Mouse (Mus musculus) liver (tissue): ENCODE results near the gene Olfr811.

ENCODE experiments used
- DNase-seq: peaks from one replicate; pipeline ENCODE4 v3.0.0-alpha.2; 2020; ENCODE audit warnings: mixed read lengths

Olfr811 gene

DNA sequence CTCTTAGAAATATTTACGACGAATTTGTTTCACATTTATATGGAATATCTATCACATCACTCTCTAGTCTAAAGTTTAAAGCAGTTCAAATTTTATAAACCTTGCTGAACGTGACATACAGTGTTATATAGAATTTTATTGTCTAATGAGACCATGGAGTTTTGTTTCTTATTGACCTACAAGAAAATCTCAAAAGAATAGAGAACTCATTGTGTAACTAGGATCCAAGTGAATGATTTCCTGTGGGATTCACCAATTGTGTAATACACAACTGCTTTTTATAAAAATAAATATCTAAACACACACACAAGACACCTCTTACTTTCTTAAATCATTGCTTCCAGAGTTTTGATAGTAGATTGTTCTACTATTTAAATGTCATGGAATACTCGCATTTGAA, at the start of gene Olfr811:
Olfr811 (minus strand) TSS at position 101 of the 400 bp plus-strand sequence.
- no peak for DNase-seq

DNA sequence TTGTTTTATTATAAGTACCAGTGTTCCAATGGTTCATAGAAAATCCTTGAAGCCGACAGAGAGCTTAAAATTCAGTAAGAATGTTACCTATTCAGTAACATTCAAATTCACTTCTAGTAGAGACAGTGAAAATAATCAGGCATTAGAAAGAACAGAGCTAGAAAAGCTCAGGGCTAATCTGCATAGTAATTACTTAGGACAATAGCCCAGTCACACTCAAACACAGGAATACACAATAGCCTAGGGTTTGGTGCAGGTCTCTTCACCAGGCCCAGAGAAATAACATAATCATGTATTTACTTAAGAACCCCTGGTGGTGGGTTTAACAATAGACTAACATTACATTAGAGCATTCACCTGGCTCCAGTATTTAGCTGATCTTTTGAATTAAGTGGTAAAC, 43.1 kb upstream of the Olfr811 start:
- no peak for DNase-seq

DNA sequence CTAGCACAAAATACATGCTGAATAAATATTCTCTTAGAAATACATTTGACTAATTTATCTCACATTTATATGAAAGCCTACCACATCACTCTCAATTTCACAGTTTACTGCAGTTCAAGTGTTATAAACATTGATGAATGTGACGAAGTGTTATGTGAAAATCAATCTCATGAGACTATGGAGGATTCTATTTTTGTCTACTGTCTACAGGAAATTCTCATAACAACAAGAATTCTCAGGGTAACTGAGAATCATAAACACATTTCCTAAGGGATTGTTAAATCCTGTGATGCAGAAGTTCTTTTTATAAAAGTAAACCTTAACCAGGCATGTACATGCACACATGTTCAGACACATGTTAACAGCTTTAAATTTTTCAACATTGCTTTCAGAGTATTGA, 41.8 kb upstream of the Olfr811 start, which contains the start of gene Olfr812:
Olfr812 (minus strand) TSS at position 101 of the 400 bp plus-strand sequence.
- no peak for DNase-seq

DNA sequence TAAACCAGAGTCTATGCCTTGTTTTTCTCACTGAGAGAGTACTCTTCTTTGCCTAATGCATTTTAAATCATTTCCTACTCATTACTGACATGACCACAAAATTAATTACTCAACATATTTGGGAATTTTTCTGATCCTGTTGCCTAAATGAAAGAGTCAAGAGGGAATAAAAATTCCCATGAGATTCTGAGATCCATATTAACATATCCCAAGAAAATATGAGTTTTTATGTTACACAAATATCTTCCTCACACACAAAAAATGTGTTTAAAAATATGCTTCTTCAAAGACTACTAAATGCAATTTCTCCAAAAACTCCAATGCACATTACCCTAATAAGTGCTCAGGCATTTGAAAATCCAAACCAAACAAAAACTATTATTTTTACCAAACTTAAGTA, 9.4 kb downstream of the Olfr811 start, which contains the start of gene Olfr810:
Olfr810 (minus strand) TSS at position 101 of the 400 bp plus-strand sequence.
- DNase-seq = no peak

DNA sequence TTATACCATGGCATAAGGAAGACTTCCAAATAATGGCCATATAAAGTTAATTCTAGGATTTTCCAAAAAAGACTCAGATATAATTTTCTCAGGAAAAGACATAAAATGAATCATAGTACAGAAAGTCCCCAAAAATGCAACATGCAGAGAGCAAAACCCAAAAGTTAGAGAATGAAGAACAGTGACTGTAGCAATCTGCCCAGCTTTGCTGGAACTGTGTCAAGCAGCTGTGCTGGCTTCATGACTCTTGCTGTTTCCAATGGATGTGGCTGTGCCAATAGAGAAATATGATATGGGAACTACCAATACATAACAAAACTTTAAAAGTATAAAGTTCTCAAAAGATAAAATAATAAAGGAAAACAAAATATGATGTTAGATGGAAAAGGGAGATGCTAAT, 26.1 kb downstream of the Olfr811 start:
- DNase-seq = no peak

DNA sequence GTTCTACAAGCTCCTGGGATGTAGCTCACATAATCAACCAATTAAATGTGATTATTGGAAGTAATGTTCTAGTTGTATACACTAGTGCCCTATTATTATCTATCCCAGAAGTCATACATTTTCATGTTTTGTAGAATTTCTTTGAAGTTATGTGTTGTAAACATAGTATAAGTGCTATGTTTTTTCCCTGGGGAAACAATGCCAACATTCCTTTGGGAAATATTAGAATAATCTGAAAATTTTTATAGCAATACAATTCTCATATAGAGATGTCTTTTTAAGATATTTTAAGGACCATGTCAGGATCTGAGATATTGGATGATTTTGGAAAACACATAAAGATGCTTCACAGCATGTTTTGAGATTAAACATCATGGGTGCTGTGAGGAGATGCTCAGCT, 29.9 kb downstream of the Olfr811 start, which contains the start of gene Olfr809:
Olfr809 (plus strand) TSS at position 301 of the 400 bp plus-strand sequence.
- DNase-seq = no peak

DNA sequence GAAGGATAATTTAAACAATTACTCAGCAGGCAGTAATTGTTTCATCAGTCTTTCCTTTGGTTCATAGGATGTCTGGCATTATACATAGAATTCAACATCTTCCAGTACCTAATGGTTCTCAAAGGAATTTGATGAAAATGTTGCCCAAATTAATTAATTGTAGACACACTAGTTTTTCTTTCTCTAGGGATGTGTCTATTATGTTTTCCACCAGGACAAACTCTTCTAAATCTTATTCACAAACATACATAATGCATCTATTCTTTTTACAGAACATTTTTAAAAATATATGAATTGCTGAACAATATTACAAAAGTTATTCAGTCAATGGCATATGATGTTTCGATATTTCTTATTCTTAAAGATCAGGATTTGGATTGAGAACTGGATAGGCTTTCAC, 39.0 kb downstream of the Olfr811 start, which contains the start of gene Olfr808:
Olfr808 (plus strand) TSS at position 301 of the 400 bp plus-strand sequence.
- DNase-seq = no peak

DNA sequence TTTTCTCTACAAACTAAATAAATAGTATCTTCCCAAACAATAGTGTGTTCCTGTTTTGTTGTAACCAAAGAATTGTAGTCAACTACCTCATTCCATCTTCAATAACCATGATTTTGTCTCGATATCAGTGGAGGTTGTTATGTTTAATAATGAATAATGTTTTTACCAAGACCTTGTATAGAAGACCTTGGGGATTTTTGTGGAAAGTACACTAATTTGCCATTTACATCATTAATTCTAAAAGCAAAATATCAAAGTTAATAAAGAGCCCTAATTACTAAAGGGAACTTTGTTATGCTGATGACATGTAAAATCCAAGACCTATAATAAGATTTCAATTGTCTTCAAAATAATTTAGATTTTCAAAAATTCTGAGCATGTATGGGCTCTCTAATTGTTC, 46.5 kb downstream of the Olfr811 start, which contains the start of gene Olfr807:
Olfr807 (minus strand) TSS at position 101 of the 400 bp plus-strand sequence.
- no peak for DNase-seq
